27 mouse cellular contexts compared by ENCODE assay signal in the genomic region with DNA sequence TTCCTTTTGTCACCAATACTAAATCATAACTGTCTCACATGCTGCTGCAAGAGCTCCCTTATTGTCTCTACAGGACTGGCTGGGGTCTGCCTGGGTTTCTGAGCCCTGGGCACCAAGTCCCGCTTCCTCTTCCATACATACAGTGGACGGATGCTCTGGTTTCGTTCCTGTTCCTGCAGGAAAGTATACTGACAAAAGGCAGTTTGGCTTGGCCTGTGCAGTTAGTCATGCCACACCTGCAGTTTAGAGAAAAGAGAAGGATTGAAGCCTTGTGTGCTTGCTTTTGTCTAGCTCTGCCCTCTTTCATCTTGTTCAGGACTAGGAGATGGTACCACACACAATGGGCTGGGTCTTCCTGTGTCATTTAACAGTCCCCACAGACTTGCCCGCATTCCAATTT.
"Had no signal": no experiment of that assay in that cellular context is flagged by ENCODE, and none has a peak within 500 bp of the region (broad histone marks: within the 10 kb centered on the region; RNA-seq: fewer than 3 reads in every experiment).

No protein-coding gene starts in this region.

- ATAC-seq: hindbrain, embryonic 16.5 days; hindbrain, postnatal 0 days; inflammation-experienced regulatory T-cells, adult 6 months; intestine, postnatal 0 days had no signal

- H3K4me1 ChIP-seq: hindbrain, embryonic 10.5 days; hindbrain, embryonic 12.5 days had no signal

- H3K4me3 ChIP-seq: heart, embryonic 12.5 days; heart, embryonic 13.5 days; heart, embryonic 15.5 days; hindbrain, embryonic 10.5 days; hindbrain, embryonic 12.5 days; hindbrain, embryonic 13.5 days; hindbrain, embryonic 15.5 days; intestine, embryonic 15.5 days; kidney, embryonic 15.5 days; layer of hippocampus, adult 2 months; left cerebral cortex, adult 2 months had no signal

- H3K27ac ChIP-seq: heart, embryonic 13.5 days; heart, embryonic 15.5 days; hindbrain, embryonic 10.5 days; hindbrain, embryonic 12.5 days; hindbrain, embryonic 13.5 days; hindbrain, embryonic 14.5 days; hindbrain, embryonic 15.5 days; hindbrain, postnatal 0 days; kidney, embryonic 15.5 days; kidney, postnatal 0 days; layer of hippocampus, adult 2 months; left cerebral cortex, adult 2 months had no signal

- H3K27me3 ChIP-seq: heart, embryonic 12.5 days; heart, embryonic 13.5 days; heart, embryonic 15.5 days; hindbrain, embryonic 12.5 days; hindbrain, embryonic 13.5 days; hindbrain, embryonic 15.5 days; intestine, embryonic 15.5 days; kidney, embryonic 15.5 days had no signal

- H3K9me3 ChIP-seq: heart, embryonic 12.5 days; heart, embryonic 13.5 days; heart, embryonic 15.5 days; hindbrain, embryonic 10.5 days; hindbrain, embryonic 12.5 days; hindbrain, embryonic 13.5 days; hindbrain, embryonic 15.5 days; intestine, embryonic 15.5 days; kidney, embryonic 15.5 days had no signal

- H3K36me3 ChIP-seq: heart, embryonic 12.5 days; heart, embryonic 13.5 days; heart, embryonic 15.5 days; hindbrain, embryonic 10.5 days; hindbrain, embryonic 12.5 days; hindbrain, embryonic 13.5 days; hindbrain, embryonic 15.5 days; intestine, embryonic 15.5 days; kidney, embryonic 15.5 days had no signal

- DNase-seq: heart, postnatal 36 days; heart, postnatal 4 days; kidney, adult 11 months; kidney, adult 18-20 months; kidney, adult 8-10 months; kidney, adult 9 months; kidney, postnatal 4 days; layer of hippocampus, adult 9-11 months; layer of hippocampus, postnatal 36 days had no signal

- H3K4me2 ChIP-seq: heart, embryonic 11.5 days; heart, embryonic 12.5 days; heart, embryonic 13.5 days; heart, embryonic 15.5 days; hindbrain, embryonic 12.5 days; hindbrain, embryonic 13.5 days; hindbrain, embryonic 14.5 days; hindbrain, embryonic 15.5 days; intestine, embryonic 15.5 days; kidney, embryonic 15.5 days had no signal

- H3K9ac ChIP-seq: heart, embryonic 12.5 days; heart, embryonic 13.5 days; heart, embryonic 15.5 days; hindbrain, embryonic 12.5 days; hindbrain, embryonic 13.5 days; hindbrain, embryonic 14.5 days; hindbrain, embryonic 15.5 days; intestine, embryonic 15.5 days; kidney, embryonic 15.5 days had no signal
